In the genomic region with DNA sequence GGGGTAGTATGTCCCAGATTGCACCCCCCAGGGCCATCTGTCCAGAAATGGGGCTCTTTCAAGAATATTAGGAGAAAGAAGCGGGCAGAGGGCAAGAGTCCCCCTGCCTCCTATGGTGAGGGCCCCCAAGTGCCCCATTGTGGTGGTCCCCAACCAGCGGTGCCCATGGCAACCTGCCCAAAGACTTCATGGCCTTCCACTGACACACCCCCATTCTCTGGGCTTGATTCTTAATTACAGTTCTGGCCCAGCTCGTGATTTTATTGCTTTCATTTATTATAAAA, we compare ENCODE assay signal across 15 mouse cellular contexts.
A peak's percentile ranks its signal among the peaks of the same experiment; 100 is the strongest.
DNase-seq lines count a peak whose midpoint lies in the region; ATAC-seq and TF ChIP-seq lines count a peak whose summit lies in the region.
"Had no signal": no experiment of that assay in that cellular context is flagged by ENCODE, and none has a peak within 500 bp of the region (broad histone marks: within the 10 kb centered on the region; RNA-seq: fewer than 3 reads in every experiment).

No protein-coding gene starts in this region.

- 36% methylated on average over 3 of the region's 3 CpGs for WGBS in forebrain, embryonic 11.5 days
- WGBS in hindbrain, embryonic 11.5 days: 44% methylated on average over 3 of the region's 3 CpGs
- WGBS in midbrain, embryonic 14.5 days: 19% methylated on average over 3 of the region's 3 CpGs

- ATAC-seq in forebrain, embryonic 11.5 days (replicated peaks; ENCODE audit: low FRiP score): no peak
- ATAC-seq in hindbrain, embryonic 11.5 days (ENCODE audit: low FRiP score): no peak
- no peak for ATAC-seq in midbrain, embryonic 14.5 days (ENCODE audit: low FRiP score, low TSS enrichment)

- DNase-seq in brain, embryonic 14.5 days (ENCODE audit: low read depth): peak; percentile 75
- DNase-seq in forebrain, embryonic 11.5 days (ENCODE audit: low spot score): no peak
- DNase-seq in hindbrain, embryonic 11.5 days (ENCODE audit: low spot score): peak; percentile 35
- peak; percentile 59 for DNase-seq in midbrain, embryonic 14.5 days
- no peak for DNase-seq in gastrocnemius, adult 18-20 months (ENCODE audit: low spot score)
- no peak for DNase-seq in kidney, postnatal 36 days
- no peak for DNase-seq in kidney, adult 18-20 months
- DNase-seq: adrenal gland, postnatal 25 days; cerebellum, adult 8-10 months; heart, adult 2 months; kidney, adult 8-10 months; lung, adult 18-20 months; lung, postnatal 36 days; right cerebral cortex, adult 18-20 months; spleen, adult 18-20 months had no signal

- no peak overlapping the region; the same call in 1 of the 2 replicates for H3K27ac ChIP-seq in forebrain, embryonic 11.5 days (ENCODE audit: low read depth, low read length)
- no peak overlapping the region for H3K27ac ChIP-seq in hindbrain, embryonic 11.5 days (ENCODE audit: low read depth, low read length)
- peak overlapping the region; percentile 41; the same call in 1 of the 2 replicates for H3K27ac ChIP-seq in midbrain, embryonic 14.5 days (replicated peaks; ENCODE audit: low read depth, low read length)
- H3K27ac ChIP-seq: heart, adult 2 months had no signal

- H3K9me3 ChIP-seq in forebrain, embryonic 11.5 days (ENCODE audit: control insufficient read depth, low read length): no peaks in the 10 kb centered on the region
- no peaks in the 10 kb centered on the region for H3K9me3 ChIP-seq in hindbrain, embryonic 11.5 days (ENCODE audit: control insufficient read depth, low read length)
- H3K9me3 ChIP-seq in midbrain, embryonic 14.5 days (ENCODE audit: control insufficient read depth, low read length): no peaks in the 10 kb centered on the region

- H3K9ac ChIP-seq in forebrain, embryonic 11.5 days (ENCODE audit: low read length): no peak overlapping the region
- no peak overlapping the region for H3K9ac ChIP-seq in hindbrain, embryonic 11.5 days (ENCODE audit: low read depth, low read length)
- H3K9ac ChIP-seq in midbrain, embryonic 14.5 days (replicated peaks; ENCODE audit: low read length): no peak overlapping the region

- no peaks in the 10 kb centered on the region for H3K36me3 ChIP-seq in forebrain, embryonic 11.5 days (ENCODE audit: control insufficient read depth, insufficient read depth, low read length)
- H3K36me3 ChIP-seq in hindbrain, embryonic 11.5 days (ENCODE audit: control insufficient read depth, insufficient read depth, low read length): no peaks in the 10 kb centered on the region
- no peaks in the 10 kb centered on the region for H3K36me3 ChIP-seq in midbrain, embryonic 14.5 days (ENCODE audit: control insufficient read depth, insufficient read depth, low read length)

- no peak for TF ChIP-seq POLR2A in brain, embryonic 14.5 days (IDR thresholded peaks at IDR 0.05; ENCODE audit: borderline replicate concordance, extremely low read depth, insufficient read depth, insufficient read length, poor library complexity, severe bottlenecking)

- no peak for TF ChIP-seq CTCF in brain, embryonic 14.5 days (IDR thresholded peaks at IDR 0.05; ENCODE audit: borderline replicate concordance, extremely low read depth, insufficient read depth, insufficient read length)

- no peaks in the 10 kb centered on the region for H3K27me3 ChIP-seq in forebrain, embryonic 11.5 days (ENCODE audit: control insufficient read depth, insufficient read depth, low read length)
- H3K27me3 ChIP-seq in hindbrain, embryonic 11.5 days (ENCODE audit: control insufficient read depth, insufficient read depth, low read length): no peaks in the 10 kb centered on the region
- H3K27me3 ChIP-seq in midbrain, embryonic 14.5 days (ENCODE audit: control insufficient read depth, insufficient read depth, low read length): no peaks in the 10 kb centered on the region

- H3K4me2 ChIP-seq in forebrain, embryonic 11.5 days (ENCODE audit: low read depth, low read length, severe bottlenecking): 0 out of 2 replicates have a peak overlapping the region, but pooled peaks have one; percentile 8
- H3K4me2 ChIP-seq in hindbrain, embryonic 11.5 days (replicated peaks; ENCODE audit: low read depth, low read length): no peak overlapping the region
- H3K4me2 ChIP-seq in midbrain, embryonic 14.5 days (ENCODE audit: low read length): no peak overlapping the region

- H3K4me3 ChIP-seq in forebrain, embryonic 11.5 days (ENCODE audit: low read depth, low read length): no peak overlapping the region
- H3K4me3 ChIP-seq in hindbrain, embryonic 11.5 days (ENCODE audit: low read depth, low read length): no peak overlapping the region
- no peak overlapping the region for H3K4me3 ChIP-seq in midbrain, embryonic 14.5 days (replicated peaks; ENCODE audit: low read depth, low read length)
- H3K4me3 ChIP-seq: heart, adult 2 months had no signal

- peaks cover 3% of the 10 kb centered on the region; the same call in 1 of the 2 replicates for H3K4me1 ChIP-seq in forebrain, embryonic 11.5 days (replicated peaks; ENCODE audit: control insufficient read depth, insufficient read depth, low read length)
- H3K4me1 ChIP-seq in hindbrain, embryonic 11.5 days (replicated peaks; ENCODE audit: control insufficient read depth, insufficient read depth, low read length): peaks cover 4% of the 10 kb centered on the region; the same call in 1 of the 2 replicates
- peaks cover 24% of the 10 kb centered on the region for H3K4me1 ChIP-seq in midbrain, embryonic 14.5 days (ENCODE audit: control insufficient read depth, insufficient read depth, low read length)

Comparison
In these comparisons a context has a peak if more than half of its experiments do, and no peak if none do; other contexts are left out.
1. DNase-seq: peak in brain, embryonic 14.5 days (single experiment), hindbrain, embryonic 11.5 days (single experiment) and midbrain, embryonic 14.5 days (single experiment); none in forebrain, embryonic 11.5 days (single experiment), gastrocnemius, adult 18-20 months (single experiment), kidney, postnatal 36 days (0 of 2) and kidney, adult 18-20 months (single experiment).